Mouse (Mus musculus): ENCODE data around the gene Stk36.

- no peak for TF ChIP-seq GATA1 (IDR thresholded peaks at IDR 0.05; ENCODE audit: borderline replicate concordance, low read length)
- no peak for TF ChIP-seq FLI1 (IDR thresholded peaks at IDR 0.05; ENCODE audit: low read length)
Measured at GRCm38 (mm10) chr1:74661448-74662195, 60.4 kb downstream of the Stk36 start, which contains the start of gene Ttll4.
